8 mouse cellular contexts compared by ENCODE assay signal in genomic region chr13:68601184-68601583, GRCm38 (mm10). TPM values are rescaled to one million over a fixed set of nuclear protein-coding genes. Genes with fewer than 3 reads are reported as not detected.
DNase-seq lines count a peak whose midpoint lies in the region; ATAC-seq and TF ChIP-seq lines count a peak whose summit lies in the region.

No protein-coding gene starts in this region.

- in situ Hi-C loops in Patski (cut with MboI; ENCODE audit: low pct_unique_long_range_greater_than_20kb) = loop anchor here (10.0 to 25.0 kb wide), 3 partner anchors 404 to 1054 kb away; no protein-coding TSS in a partner anchor

- no peaks in the 10 kb centered on the region for H3K4me1 ChIP-seq in heart, postnatal 0 days (ENCODE audit: control insufficient read depth, insufficient read depth)
- H3K4me1 ChIP-seq in lung, embryonic 15.5 days = peaks cover 10% of the 10 kb centered on the region; the same call in 1 of the 2 replicates

- no peak overlapping the region for H3K9ac ChIP-seq in heart, postnatal 0 days (replicated peaks; ENCODE audit: low read depth, low read length)
- H3K9ac ChIP-seq in lung, embryonic 15.5 days = no peak overlapping the region

- ATAC-seq in heart, postnatal 0 days (ENCODE audit: insufficient read depth, low read depth) = no peak; the same call in 1 of the 2 replicates
- ATAC-seq in Patski = peak; percentile 83
- ATAC-seq in lung, embryonic 15.5 days (ENCODE audit: borderline replicate concordance, extremely low read depth, low FRiP score, low TSS enrichment) = peak; percentile 37; the same call in 1 of the 2 replicates

- no peak overlapping the region for H3K27ac ChIP-seq in heart, postnatal 0 days (ENCODE audit: low read depth)
- H3K27ac ChIP-seq in lung, embryonic 15.5 days = peak overlapping the region; percentile 55

- no peak overlapping the region for H3K4me2 ChIP-seq in heart, postnatal 0 days (ENCODE audit: low read depth, low read length)
- no peak overlapping the region for H3K4me2 ChIP-seq in lung, embryonic 15.5 days

- no peak for DNase-seq in heart, postnatal 0 days (ENCODE audit: low spot score)
- DNase-seq in heart, adult 9 months (ENCODE audit: low spot score in 2 of 2) = no peak
- DNase-seq in 3T3-L1 (ENCODE audit: low read depth, low spot score) (peak; percentile 33), Patski (ENCODE audit: low read depth, low spot score) (no peak)
- peak; percentile 50 for DNase-seq in telencephalon, adult 2 months (ENCODE audit: low read depth, low spot score)
- no peak for DNase-seq in spleen, postnatal 10 days (ENCODE audit: low spot score in 2 of 2)
- no peak for DNase-seq in thymus, postnatal 10 days (ENCODE audit: low spot score in 2 of 2)

- 17% methylated on average over 6 of the region's 6 CpGs for WGBS in heart, postnatal 0 days
- WGBS in lung, embryonic 15.5 days = 12% methylated on average over 6 of the region's 6 CpGs

- H3K4me3 ChIP-seq in heart, postnatal 0 days (ENCODE audit: low read depth, low read length) = no peak overlapping the region
- H3K4me3 ChIP-seq in lung, embryonic 15.5 days = no peak overlapping the region

- POLR2A ChIA-PET in Patski (lab: Charles Lee) = no interaction called here

- CTCF ChIA-PET in Patski (lab: Charles Lee) = interaction anchor here (1.0 to 1.2 kb wide), 3 partner anchors 8 to 485 kb away, joined by 3 read pairs; no protein-coding TSS in a partner anchor

- no peaks in the 10 kb centered on the region for H3K9me3 ChIP-seq in heart, postnatal 0 days (replicated peaks; ENCODE audit: control insufficient read depth, low read length)
- H3K9me3 ChIP-seq in lung, embryonic 15.5 days = no peaks in the 10 kb centered on the region

- H3K36me3 ChIP-seq in heart, postnatal 0 days (replicated peaks; ENCODE audit: control insufficient read depth, insufficient read depth, low read length) = no peaks in the 10 kb centered on the region
- no peaks in the 10 kb centered on the region for H3K36me3 ChIP-seq in lung, embryonic 15.5 days

- no peaks in the 10 kb centered on the region for H3K27me3 ChIP-seq in heart, postnatal 0 days (ENCODE audit: control insufficient read depth, insufficient read depth, low read length)
- no peaks in the 10 kb centered on the region for H3K27me3 ChIP-seq in Patski
- no peaks in the 10 kb centered on the region for H3K27me3 ChIP-seq in lung, embryonic 15.5 days

- peak; percentile 57 for TF ChIP-seq CTCF in heart, postnatal 0 days (IDR thresholded peaks at IDR 0.05; ENCODE audit: low read depth)
- peak; percentile 82 for TF ChIP-seq CTCF in Patski (IDR thresholded peaks at IDR 0.05)

- no peak for TF ChIP-seq EP300 in heart, postnatal 0 days (IDR thresholded peaks at IDR 0.05; ENCODE audit: low read depth)

RNA-seq across cellular contexts. Expression of gene 1700001L19Rik, which starts 4.0 kb away (rescaled TPM):
- total RNA-seq in heart, postnatal 0 days (2014; rRNA removed; ENCODE audit: low replicate concordance) = not detected in 2 replicates
- 0.22 and 0.29 TPM in 2 replicates for polyA plus RNA-seq in heart, postnatal 0 days (2015; fragmentation: Nextera tagmentation; extraction: Ambion mirVana)
- not detected for polyA plus RNA-seq in Patski (2021)
- 1.6 and 2.1 TPM in 2 replicates for polyA plus RNA-seq in lung, embryonic 15.5 days (2015; fragmentation: Nextera tagmentation; extraction: Ambion mirVana)

RNA-seq across cellular contexts. Expression of gene Fastkd3, which starts 19.1 kb away (rescaled TPM):
- 2.4 and 4.1 TPM in 2 replicates for total RNA-seq in heart, postnatal 0 days (2014; rRNA removed; ENCODE audit: low replicate concordance)
- polyA plus RNA-seq in heart, postnatal 0 days (2015; fragmentation: Nextera tagmentation; extraction: Ambion mirVana) = 11.5 and 11.8 TPM in 2 replicates
- 16.7 TPM for polyA plus RNA-seq in Patski (2021)
- polyA plus RNA-seq in lung, embryonic 15.5 days (2015; fragmentation: Nextera tagmentation; extraction: Ambion mirVana) = 34.7 and 36.0 TPM in 2 replicates

RNA-seq across cellular contexts. Expression of gene Mtrr, which starts 19.2 kb away (rescaled TPM):
- 17.1 and 22.3 TPM in 2 replicates for total RNA-seq in heart, postnatal 0 days (2014; rRNA removed; ENCODE audit: low replicate concordance)
- 12.3 and 12.6 TPM in 2 replicates for polyA plus RNA-seq in heart, postnatal 0 days (2015; fragmentation: Nextera tagmentation; extraction: Ambion mirVana)
- 17.2 TPM for polyA plus RNA-seq in Patski (2021)
- 20.3 and 23.3 TPM in 2 replicates for polyA plus RNA-seq in lung, embryonic 15.5 days (2015; fragmentation: Nextera tagmentation; extraction: Ambion mirVana)

Comparison
In these comparisons a context has a peak if more than half of its experiments do, and no peak if none do; other contexts are left out.
1. DNase-seq: peak in 3T3-L1 (single experiment) and telencephalon, adult 2 months (single experiment); none in heart, postnatal 0 days (single experiment), heart, adult 9 months (0 of 2), Patski (single experiment), spleen, postnatal 10 days (0 of 2) and thymus, postnatal 10 days (0 of 2).